Mouse (Mus musculus) heart, postnatal 0 days (tissue): ENCODE results near the gene Myo10.

Experiments
- CTCF ChIP-seq: IDR thresholded peaks from 2 replicates; pipeline ENCODE4 v1.5.1; 2016; ENCODE audit warnings: antibody characterized with exemption, control low read depth, low read depth
- EP300 ChIP-seq: IDR thresholded peaks from 2 replicates; pipeline ENCODE4 v1.6.1; 2016; ENCODE audit warnings: antibody characterized with exemption, low read depth

- TF ChIP-seq CTCF = no peak
- TF ChIP-seq EP300 = no peak
Observed at GRCm38 (mm10) chr15:25692254-25692950, 70.1 kb downstream of the Myo10 start.
